Mouse (Mus musculus): ENCODE results near the gene Trim14. TPM values are rescaled to one million over a fixed set of nuclear protein-coding genes. Genes with fewer than 3 reads are reported as not detected.
A peak's percentile ranks its signal among the peaks of the same experiment; 100 is the strongest.
"Not testable (repeated sequence)": the region's sequence is repeated elsewhere in the genome, so short reads cannot be mapped to it uniquely, and the experiment has no call there.

Trim14 gene
- polyA plus RNA-seq, 1 experiment from 2014 or later = 2.2 TPM

- H3K4me2 ChIP-seq (replicated peaks); DNase-seq (ENCODE audit: low spot score); H3K9ac ChIP-seq; H3K27me3 ChIP-seq (ENCODE audit: control insufficient read depth, insufficient read depth, low read length); H3K4me1 ChIP-seq (replicated peaks; ENCODE audit: control insufficient read depth, insufficient read depth, low read length); H3K36me3 ChIP-seq (replicated peaks; ENCODE audit: control insufficient read depth, insufficient read depth); H3K27ac ChIP-seq; ATAC-seq (ENCODE audit: low FRiP score); H3K4me3 ChIP-seq (replicated peaks; ENCODE audit: low read length): not testable (repeated sequence)
- 89% methylated on average over 6 of the region's 10 CpGs for WGBS
- H3K9me3 ChIP-seq (ENCODE audit: control insufficient read depth, low read length) = peaks cover 18% of the 10 kb centered on the region
Measured at GRCm38 (mm10) chr4:46575509-46576284, 39.8 kb upstream of the Trim14 start.

GRCm38 (mm10) chr4:46574841-46575240 is 38.9 kb upstream of the Trim14 start:
- H3K36me3 ChIP-seq (replicated peaks; ENCODE audit: control insufficient read depth, insufficient read depth) = no peaks in the 10 kb centered on the region
- H3K9me3 ChIP-seq (ENCODE audit: control insufficient read depth, low read length) = peaks cover 16% of the 10 kb centered on the region
- H3K27ac ChIP-seq = no peak overlapping the region
- 77% methylated on average over 10 of the region's 12 CpGs for WGBS
- no peak overlapping the region for H3K4me2 ChIP-seq (replicated peaks)
- no peak for ATAC-seq (ENCODE audit: low FRiP score)
- no peak overlapping the region for H3K9ac ChIP-seq
- H3K4me1 ChIP-seq (replicated peaks; ENCODE audit: control insufficient read depth, insufficient read depth, low read length) = no peaks in the 10 kb centered on the region
- H3K4me3 ChIP-seq (replicated peaks; ENCODE audit: low read length) = no peak overlapping the region
- no peak for DNase-seq (ENCODE audit: low spot score)
- no peaks in the 10 kb centered on the region for H3K27me3 ChIP-seq (ENCODE audit: control insufficient read depth, insufficient read depth, low read length)

- 64% methylated on average over 9 of the region's 9 CpGs for WGBS
- DNase-seq (ENCODE audit: low spot score) = no peak
Measured at GRCm38 (mm10) chr4:46574024-46574753, 38.2 kb upstream of the Trim14 start.

GRCm38 (mm10) chr4:46572616-46573015 is 36.7 kb upstream of the Trim14 start:
- ATAC-seq (ENCODE audit: low FRiP score) (no peak), DNase-seq (ENCODE audit: low spot score) (no peak)
- H3K36me3 ChIP-seq (replicated peaks; ENCODE audit: control insufficient read depth, insufficient read depth) = no peaks in the 10 kb centered on the region
- no peak overlapping the region for H3K9ac ChIP-seq
- 87% methylated on average over 4 of the region's 4 CpGs for WGBS
- H3K4me2 ChIP-seq (replicated peaks) = no peak overlapping the region
- H3K9me3 ChIP-seq (ENCODE audit: control insufficient read depth, low read length) = peaks cover 5% of the 10 kb centered on the region; the same call in 1 of the 2 replicates
- no peaks in the 10 kb centered on the region for H3K4me1 ChIP-seq (replicated peaks; ENCODE audit: control insufficient read depth, insufficient read depth, low read length)
- H3K27ac ChIP-seq = no peak overlapping the region
- H3K27me3 ChIP-seq (ENCODE audit: control insufficient read depth, insufficient read depth, low read length) = no peaks in the 10 kb centered on the region
- no peak overlapping the region for H3K4me3 ChIP-seq (replicated peaks; ENCODE audit: low read length)

More at GRCm38 (mm10) chr4:46574024-46574753, 38.2 kb upstream of the Trim14 start:
- ATAC-seq (ENCODE audit: low FRiP score) = no peak
- Histone ChIP-seq H3K36me3 (replicated peaks; ENCODE audit: control insufficient read depth, insufficient read depth) (no peaks in the 10 kb centered on the region), H3K9me3 (ENCODE audit: control insufficient read depth, low read length) (peaks cover 16% of the 10 kb centered on the region), H3K27me3 (ENCODE audit: control insufficient read depth, insufficient read depth, low read length) (no peaks in the 10 kb centered on the region), H3K9ac (no peak overlapping the region), H3K4me1 (replicated peaks; ENCODE audit: control insufficient read depth, insufficient read depth, low read length) (no peaks in the 10 kb centered on the region), H3K4me2 (replicated peaks) (no peak overlapping the region), H3K4me3 (replicated peaks; ENCODE audit: low read length) (no peak overlapping the region), H3K27ac (no peak overlapping the region)

GRCm38 (mm10) chr4:46571744-46572143 is 35.8 kb upstream of the Trim14 start:
- H3K9me3 ChIP-seq (ENCODE audit: control insufficient read depth, low read length) = peaks cover 5% of the 10 kb centered on the region; the same call in 1 of the 2 replicates
- H3K27ac ChIP-seq = no peak overlapping the region
- no peak for ATAC-seq (ENCODE audit: low FRiP score)
- WGBS = 91% methylated on average over 9 of the region's 9 CpGs
- no peaks in the 10 kb centered on the region for H3K4me1 ChIP-seq (replicated peaks; ENCODE audit: control insufficient read depth, insufficient read depth, low read length)
- no peaks in the 10 kb centered on the region for H3K27me3 ChIP-seq (ENCODE audit: control insufficient read depth, insufficient read depth, low read length)
- H3K9ac ChIP-seq = no peak overlapping the region
- no peak overlapping the region for H3K4me3 ChIP-seq (replicated peaks; ENCODE audit: low read length)
- DNase-seq (ENCODE audit: low spot score) = no peak
- no peak overlapping the region for H3K4me2 ChIP-seq (replicated peaks)
- H3K36me3 ChIP-seq (replicated peaks; ENCODE audit: control insufficient read depth, insufficient read depth) = no peaks in the 10 kb centered on the region

GRCm38 (mm10) chr4:46569671-46570070 is 33.7 kb upstream of the Trim14 start:
- no peak overlapping the region for H3K27ac ChIP-seq
- H3K4me3 ChIP-seq (replicated peaks; ENCODE audit: low read length) = no peak overlapping the region
- ATAC-seq (ENCODE audit: low FRiP score) (no peak), DNase-seq (ENCODE audit: low spot score) (peak; percentile 30)
- H3K4me2 ChIP-seq (replicated peaks) = no peak overlapping the region
- H3K36me3 ChIP-seq (replicated peaks; ENCODE audit: control insufficient read depth, insufficient read depth) = no peaks in the 10 kb centered on the region
- H3K27me3 ChIP-seq (ENCODE audit: control insufficient read depth, insufficient read depth, low read length) = no peaks in the 10 kb centered on the region
- WGBS = 27% methylated on average over 5 of the region's 5 CpGs
- no peak overlapping the region for H3K9ac ChIP-seq
- peaks cover 5% of the 10 kb centered on the region; the same call in 1 of the 2 replicates for H3K9me3 ChIP-seq (ENCODE audit: control insufficient read depth, low read length)
- no peaks in the 10 kb centered on the region for H3K4me1 ChIP-seq (replicated peaks; ENCODE audit: control insufficient read depth, insufficient read depth, low read length)

- no peaks in the 10 kb centered on the region for H3K27me3 ChIP-seq (ENCODE audit: control insufficient read depth, insufficient read depth, low read length)
- H3K4me1 ChIP-seq (replicated peaks; ENCODE audit: control insufficient read depth, insufficient read depth, low read length) = no peaks in the 10 kb centered on the region
- H3K4me3 ChIP-seq (replicated peaks; ENCODE audit: low read length) = no peak overlapping the region
- no peak overlapping the region for H3K4me2 ChIP-seq (replicated peaks)
- no peak overlapping the region for H3K27ac ChIP-seq
- WGBS = 90% methylated on average over 8 of the region's 8 CpGs
- DNase-seq (ENCODE audit: low spot score) (no peak), ATAC-seq (ENCODE audit: low FRiP score) (no peak)
- no peaks in the 10 kb centered on the region for H3K36me3 ChIP-seq (replicated peaks; ENCODE audit: control insufficient read depth, insufficient read depth)
- no peak overlapping the region for H3K9ac ChIP-seq
- H3K9me3 ChIP-seq (ENCODE audit: control insufficient read depth, low read length) = peaks cover 5% of the 10 kb centered on the region; the same call in 1 of the 2 replicates
Measured at GRCm38 (mm10) chr4:46568169-46568568, 32.2 kb upstream of the Trim14 start.

- no peaks in the 10 kb centered on the region for H3K36me3 ChIP-seq (replicated peaks; ENCODE audit: control insufficient read depth, insufficient read depth)
- 73% methylated on average over 8 of the region's 8 CpGs for WGBS
- H3K4me3 ChIP-seq (replicated peaks; ENCODE audit: low read length) = no peak overlapping the region
- no peak overlapping the region for H3K9ac ChIP-seq
- H3K27me3 ChIP-seq (ENCODE audit: control insufficient read depth, insufficient read depth, low read length) = no peaks in the 10 kb centered on the region
- H3K4me2 ChIP-seq (replicated peaks) = no peak overlapping the region
- ATAC-seq (ENCODE audit: low FRiP score) = no peak
- DNase-seq (ENCODE audit: low spot score) = no peak
- no peak overlapping the region for H3K27ac ChIP-seq
- peaks cover 5% of the 10 kb centered on the region; the same call in 1 of the 2 replicates for H3K9me3 ChIP-seq (ENCODE audit: control insufficient read depth, low read length)
- no peaks in the 10 kb centered on the region for H3K4me1 ChIP-seq (replicated peaks; ENCODE audit: control insufficient read depth, insufficient read depth, low read length)
Measured at GRCm38 (mm10) chr4:46566931-46567671, 31.2 kb upstream of the Trim14 start.

GRCm38 (mm10) chr4:46565393-46565955 is 29.5 kb upstream of the Trim14 start:
- Histone ChIP-seq H3K27ac (no peak overlapping the region), H3K4me3 (replicated peaks; ENCODE audit: low read length) (no peak overlapping the region), H3K4me2 (replicated peaks) (no peak overlapping the region), H3K36me3 (replicated peaks; ENCODE audit: control insufficient read depth, insufficient read depth) (no peaks in the 10 kb centered on the region), H3K27me3 (ENCODE audit: control insufficient read depth, insufficient read depth, low read length) (no peaks in the 10 kb centered on the region), H3K9me3 (ENCODE audit: control insufficient read depth, low read length) (no peaks in the 10 kb centered on the region), H3K9ac (no peak overlapping the region), H3K4me1 (replicated peaks; ENCODE audit: control insufficient read depth, insufficient read depth, low read length) (no peaks in the 10 kb centered on the region)
- 91% methylated on average over 4 of the region's 4 CpGs for WGBS
- ATAC-seq (ENCODE audit: low FRiP score) (no peak), DNase-seq (ENCODE audit: low spot score) (no peak)
